Mouse (Mus musculus) myocyte (in vitro differentiated cells): ENCODE data around the gene Gcm1.

ENCODE experiments used
- CEBPB ChIP-seq: IDR thresholded peaks from 2 replicates; pipeline ENCODE4 v1.6.1; 2011; ENCODE audit warnings: mild to moderate bottlenecking, moderate library complexity; ENCODE audit not compliant: poor library complexity, insufficient read depth, severe bottlenecking
- E2F4 ChIP-seq: IDR thresholded peaks from one replicate; pipeline ENCODE4 v1.6.1; 2011; ENCODE audit warnings: mild to moderate bottlenecking, control low read depth, moderate library complexity; ENCODE audit not compliant: insufficient read depth
- MAX ChIP-seq: IDR thresholded peaks from one replicate; pipeline ENCODE4 v1.6.1; 2011; ENCODE audit warnings: low read depth, mild to moderate bottlenecking, control low read depth
- MYOG ChIP-seq, 3 experiments: IDR thresholded peaks; one replicate each; pipeline ENCODE4 v1.6.1; 2011; ENCODE audit warnings: control low read depth in 2 of 3, low read depth in 2 of 3, mild to moderate bottlenecking in 2 of 3; ENCODE audit not compliant: insufficient read length in 2 of 3, control insufficient read depth in 1 of 3, insufficient read depth in 1 of 3
- POLR2A ChIP-seq: IDR thresholded peaks from one replicate; pipeline ENCODE4 v1.6.1; 2011; ENCODE audit warnings: low read depth, mild to moderate bottlenecking, control low read depth, moderate library complexity; ENCODE audit not compliant: insufficient read length
- REST ChIP-seq: IDR thresholded peaks from one replicate; pipeline ENCODE4 v1.6.1; 2011; ENCODE audit warnings: mild to moderate bottlenecking, control low read depth, moderate library complexity; ENCODE audit not compliant: insufficient read depth, insufficient read length
- TCF3 ChIP-seq: IDR thresholded peaks from one replicate; pipeline ENCODE4 v1.6.1; 2011; ENCODE audit warnings: low read depth, control low read depth; ENCODE audit not compliant: insufficient read length
- USF1 ChIP-seq: IDR thresholded peaks from one replicate; pipeline ENCODE4 v1.6.1; 2011; ENCODE audit warnings: low read depth, mild to moderate bottlenecking, control low read depth, moderate library complexity

GRCm38 (mm10) chr9:78046755-78047154 is 5.0 kb upstream of the Gcm1 start:
- no peak for TF ChIP-seq POLR2A
- TF ChIP-seq MAX, result no peak
- TF ChIP-seq E2F4, result no peak
- TF ChIP-seq USF1, result no peak
- no peak for TF ChIP-seq MYOG (IDR thresholded peaks at IDR 0.05; ENCODE audit: control insufficient read depth in 1 of 3, insufficient read depth in 1 of 3, insufficient read length in 2 of 3, low read depth in 2 of 3)
- TF ChIP-seq CEBPB, result no peak
- TF ChIP-seq REST, result no peak
- TF ChIP-seq TCF3, result no peak
